Mouse (Mus musculus) myocyte (in vitro differentiated cells): ENCODE data around the gene BC049352. TPM values are rescaled to one million over a fixed set of nuclear protein-coding genes. Genes with fewer than 3 reads are reported as not detected.

Source experiments
- H3K27me3 ChIP-seq: one replicate; pipeline ENCODE4 v1.6.1; 2011; ENCODE audit not compliant: control insufficient read depth, insufficient read depth, insufficient read length
- H3K36me3 ChIP-seq: one replicate; pipeline ENCODE4 v1.6.1; 2011; ENCODE audit not compliant: control insufficient read depth, insufficient read depth
- H3K4me2 ChIP-seq: one replicate; pipeline ENCODE4 v1.6.1; 2011; ENCODE audit warnings: low read depth, control low read depth
- H3K4me3 ChIP-seq: one replicate; pipeline ENCODE4 v1.5.1; 2011; ENCODE audit warnings: mild to moderate bottlenecking, control low read depth, moderate library complexity
- H3K79me2 ChIP-seq: one replicate; pipeline ENCODE4 v1.6.1; 2011; ENCODE audit not compliant: control insufficient read depth, insufficient read depth
- H3ac ChIP-seq: one replicate; pipeline ENCODE4 v1.6.1; 2011; ENCODE audit not compliant: control insufficient read depth, insufficient read length
- CEBPB ChIP-seq: IDR thresholded peaks from 2 replicates; pipeline ENCODE4 v1.6.1; 2011; ENCODE audit warnings: mild to moderate bottlenecking, moderate library complexity; ENCODE audit not compliant: poor library complexity, insufficient read depth, severe bottlenecking
- E2F4 ChIP-seq: IDR thresholded peaks from one replicate; pipeline ENCODE4 v1.6.1; 2011; ENCODE audit warnings: mild to moderate bottlenecking, control low read depth, moderate library complexity; ENCODE audit not compliant: insufficient read depth
- MAX ChIP-seq: IDR thresholded peaks from one replicate; pipeline ENCODE4 v1.6.1; 2011; ENCODE audit warnings: low read depth, mild to moderate bottlenecking, control low read depth
- MYOD1 ChIP-seq, 3 experiments: IDR thresholded peaks; one replicate each; pipeline ENCODE4 v1.6.1; 2011; ENCODE audit warnings: control low read depth in 2 of 3, low read depth in 2 of 3, mild to moderate bottlenecking in 2 of 3, moderate library complexity in 1 of 3; ENCODE audit not compliant: insufficient read length in 2 of 3, control insufficient read depth in 1 of 3
- MYOG ChIP-seq, 3 experiments: IDR thresholded peaks; one replicate each; pipeline ENCODE4 v1.6.1; 2011; ENCODE audit warnings: control low read depth in 2 of 3, low read depth in 2 of 3, mild to moderate bottlenecking in 2 of 3; ENCODE audit not compliant: insufficient read length in 2 of 3, control insufficient read depth in 1 of 3, insufficient read depth in 1 of 3
- POLR2A ChIP-seq: IDR thresholded peaks from one replicate; pipeline ENCODE4 v1.6.1; 2011; ENCODE audit warnings: low read depth, mild to moderate bottlenecking, control low read depth, moderate library complexity; ENCODE audit not compliant: insufficient read length
- POLR2AphosphoS2 ChIP-seq: IDR thresholded peaks from one replicate; pipeline ENCODE4 v1.6.1; 2011; ENCODE audit warnings: low read depth, control low read depth; ENCODE audit not compliant: insufficient read length
- REST ChIP-seq: IDR thresholded peaks from one replicate; pipeline ENCODE4 v1.6.1; 2011; ENCODE audit warnings: mild to moderate bottlenecking, control low read depth, moderate library complexity; ENCODE audit not compliant: insufficient read depth, insufficient read length
- SRF ChIP-seq: IDR thresholded peaks from one replicate; pipeline ENCODE4 v1.6.1; 2011; ENCODE audit warnings: low read depth; ENCODE audit not compliant: control insufficient read depth, insufficient read length
- TCF12 ChIP-seq: IDR thresholded peaks from one replicate; pipeline ENCODE4 v1.6.1; 2011; ENCODE audit warnings: mild to moderate bottlenecking, control low read depth; ENCODE audit not compliant: poor library complexity, insufficient read depth, severe bottlenecking
- TCF3 ChIP-seq: IDR thresholded peaks from one replicate; pipeline ENCODE4 v1.6.1; 2011; ENCODE audit warnings: low read depth, control low read depth; ENCODE audit not compliant: insufficient read length
- USF1 ChIP-seq: IDR thresholded peaks from one replicate; pipeline ENCODE4 v1.6.1; 2011; ENCODE audit warnings: low read depth, mild to moderate bottlenecking, control low read depth, moderate library complexity
- polyA plus RNA-seq: library from polyadenylated mRNA; unstranded; fragments of >200 nt; fragmentation: generic; extraction: Trizol; gene quantifications from one replicate; pipeline ENCODE4 v1.2.1, GENCODE M21; 2012; ENCODE audit warnings: missing spikeins

BC049352 gene
- not detected for polyA plus RNA-seq

- Histone ChIP-seq H3K36me3 (no peaks in the 10 kb centered on the region), H3K27me3 (peaks cover 19% of the 10 kb centered on the region), H3K79me2 (no peaks in the 10 kb centered on the region), H3K4me3 (no peak within 1 kb of the TSS), H3ac (no peak within 1 kb of the TSS), H3K4me2 (no peak within 1 kb of the TSS)
- TF ChIP-seq MYOG (IDR thresholded peaks at IDR 0.05; ENCODE audit: control insufficient read depth in 1 of 3, insufficient read depth in 1 of 3, insufficient read length in 2 of 3, low read depth in 2 of 3) (no peak), MAX (no peak), POLR2A (no peak), USF1 (no peak), E2F4 (no peak), SRF (no peak)
Measured at GRCm38 (mm10) chr9:45181770-45182169, at the start of gene BC049352. Gene BC049352, plus strand, starts transcription at chr9:45182007.

GRCm38 (mm10) chr9:45133484-45134310 is 48.1 kb upstream of the BC049352 start:
- TF ChIP-seq CEBPB (no peak), USF1 (no peak), MYOG (IDR thresholded peaks at IDR 0.05; ENCODE audit: control insufficient read depth in 1 of 3, insufficient read depth in 1 of 3, insufficient read length in 2 of 3, low read depth in 2 of 3) (no peak)
- Histone ChIP-seq H3K27me3 (peaks cover 90% of the 10 kb centered on the region), H3K4me2 (no peak overlapping the region)

GRCm38 (mm10) chr9:45136442-45137169 is 45.2 kb upstream of the BC049352 start:
- H3K36me3 ChIP-seq = no peaks in the 10 kb centered on the region
- no peak overlapping the region for H3K4me2 ChIP-seq

More at GRCm38 (mm10) chr9:45133484-45134310, 48.1 kb upstream of the BC049352 start:
- H3K4me3 ChIP-seq = no peak overlapping the region
- no peak overlapping the region for H3ac ChIP-seq
- H3K36me3 ChIP-seq = no peaks in the 10 kb centered on the region
- H3K79me2 ChIP-seq = no peaks in the 10 kb centered on the region

GRCm38 (mm10) chr9:45138191-45139032 is 43.4 kb upstream of the BC049352 start, which contains the start of gene Scn4b:
Gene Scn4b, plus strand, starts transcription at chr9:45138395.
- no peaks in the 10 kb centered on the region for H3K36me3 ChIP-seq
- H3K79me2 ChIP-seq = no peaks in the 10 kb centered on the region
- peaks cover 93% of the 10 kb centered on the region for H3K27me3 ChIP-seq
- TF ChIP-seq MAX (no peak), USF1 (no peak), CEBPB (no peak), TCF3 (no peak), SRF (no peak), POLR2AphosphoS2 (no peak), MYOD1 (IDR thresholded peaks at IDR 0.05; ENCODE audit: control insufficient read depth in 1 of 3, insufficient read length in 2 of 3, low read depth in 2 of 3) (no peak), MYOG (IDR thresholded peaks at IDR 0.05; ENCODE audit: control insufficient read depth in 1 of 3, insufficient read depth in 1 of 3, insufficient read length in 2 of 3, low read depth in 2 of 3) (no peak), REST (no peak), TCF12 (no peak), POLR2A (no peak), E2F4 (no peak)
- no peak within 1 kb of the TSS for H3K4me2 ChIP-seq
- no peak within 1 kb of the TSS for H3ac ChIP-seq
- no peak within 1 kb of the TSS for H3K4me3 ChIP-seq

More at GRCm38 (mm10) chr9:45136442-45137169, 45.2 kb upstream of the BC049352 start:
- TF ChIP-seq POLR2A = no peak
- no peak for TF ChIP-seq E2F4
- no peak for TF ChIP-seq MYOG (IDR thresholded peaks at IDR 0.05; ENCODE audit: control insufficient read depth in 1 of 3, insufficient read depth in 1 of 3, insufficient read length in 2 of 3, low read depth in 2 of 3)
- no peak for TF ChIP-seq POLR2AphosphoS2
- no peak for TF ChIP-seq MAX
- no peak for TF ChIP-seq REST
- Histone ChIP-seq H3K27me3 (peaks cover 93% of the 10 kb centered on the region), H3K4me3 (no peak overlapping the region), H3K79me2 (no peaks in the 10 kb centered on the region), H3ac (no peak overlapping the region)
